8 mouse cellular contexts compared by ENCODE assay signal in the genomic region with DNA sequence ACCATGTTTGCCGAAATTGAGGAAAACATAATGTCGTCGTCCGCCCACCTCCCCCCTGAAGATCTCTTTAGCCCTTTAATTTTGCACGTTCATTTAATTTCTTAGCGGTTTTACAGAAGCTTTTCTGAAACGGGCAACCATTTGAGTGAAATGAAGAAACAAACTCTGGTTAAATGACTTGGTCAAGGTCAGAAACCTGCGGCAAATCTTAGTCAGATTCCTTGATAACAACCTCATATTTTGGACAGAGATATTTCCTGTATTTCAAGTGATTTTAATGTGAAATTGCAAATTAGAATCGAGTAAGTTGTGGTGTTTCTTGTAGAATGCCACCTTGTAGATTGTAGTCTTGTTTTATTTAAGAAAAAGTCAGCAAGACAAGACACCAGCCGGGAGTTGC. TPM values are rescaled to one million over a fixed set of nuclear protein-coding genes. Genes with fewer than 3 reads are reported as not detected.
DNase-seq lines count a peak whose midpoint lies in the region; ATAC-seq and TF ChIP-seq lines count a peak whose summit lies in the region.

No protein-coding gene starts in this region.

- H3ac ChIP-seq in myocyte (ENCODE audit: control insufficient read depth, insufficient read length), result peak overlapping the region; percentile 99

- no peak for DNase-seq in kidney, postnatal 25 days
- no peak for DNase-seq in embryonic facial prominence, embryonic 10.5 days (ENCODE audit: low spot score)
- no peak for DNase-seq in intestine, embryonic 14.5 days (ENCODE audit: low spot score)
- DNase-seq in ovary, postnatal 14 days (ENCODE audit: low spot score), result no peak
- no peak for DNase-seq in adrenal gland, adult 18-20 months (ENCODE audit: low spot score in 2 of 2)
- no peak for DNase-seq in embryo, embryonic 10.5 days (ENCODE audit: low spot score)

- peak overlapping the region; percentile 91 for H3K4me3 ChIP-seq in kidney, embryonic 16.5 days (ENCODE audit: low read length)
- peak overlapping the region; percentile 94 for H3K4me3 ChIP-seq in embryonic facial prominence, embryonic 10.5 days
- H3K4me3 ChIP-seq in intestine, embryonic 14.5 days (ENCODE audit: low read depth, low read length), result peak overlapping the region; percentile 97
- peak overlapping the region; percentile 89 for H3K4me3 ChIP-seq in myocyte

- peak overlapping the region; percentile 71 for H3K4me2 ChIP-seq in kidney, embryonic 16.5 days (replicated peaks; ENCODE audit: low read depth, low read length)
- H3K4me2 ChIP-seq in intestine, embryonic 14.5 days (ENCODE audit: low read length), result peak overlapping the region; percentile 87
- peak overlapping the region; percentile 96 for H3K4me2 ChIP-seq in myocyte (ENCODE audit: low read depth)

- 25% methylated on average over 10 of the region's 10 CpGs for WGBS in kidney, embryonic 16.5 days
- 42% methylated on average over 10 of the region's 10 CpGs for WGBS in embryonic facial prominence, embryonic 10.5 days
- 29% methylated on average over 10 of the region's 10 CpGs for WGBS in intestine, embryonic 14.5 days

- H3K9ac ChIP-seq in kidney, embryonic 16.5 days (replicated peaks; ENCODE audit: low read length), result peak overlapping the region; percentile 97
- H3K9ac ChIP-seq in intestine, embryonic 14.5 days (ENCODE audit: low read length), result peak overlapping the region; percentile 97

- peaks cover 49% of the 10 kb centered on the region for H3K79me2 ChIP-seq in myocyte (ENCODE audit: control insufficient read depth, insufficient read depth)

- H3K36me3 ChIP-seq in kidney, embryonic 16.5 days (ENCODE audit: insufficient read depth, low read length), result peaks cover 31% of the 10 kb centered on the region
- H3K36me3 ChIP-seq in embryonic facial prominence, embryonic 10.5 days (replicated peaks), result peaks cover 44% of the 10 kb centered on the region
- peaks cover 38% of the 10 kb centered on the region for H3K36me3 ChIP-seq in intestine, embryonic 14.5 days (ENCODE audit: control insufficient read depth, insufficient read depth, low read length)
- no peaks in the 10 kb centered on the region for H3K36me3 ChIP-seq in myocyte (ENCODE audit: control insufficient read depth, insufficient read depth)

- no peak overlapping the region for H3K27ac ChIP-seq in kidney, embryonic 16.5 days (ENCODE audit: low read length)
- peak overlapping the region; percentile 93 for H3K27ac ChIP-seq in embryonic facial prominence, embryonic 10.5 days (replicated peaks)
- H3K27ac ChIP-seq in intestine, embryonic 14.5 days (ENCODE audit: low read depth), result peak overlapping the region; percentile 69; the same call in 1 of the 2 replicates

- TF ChIP-seq POLR2A in myocyte (IDR thresholded peaks at IDR 0.05; ENCODE audit: insufficient read length, low read depth), result no peak

- peaks cover 11% of the 10 kb centered on the region; the same call in 1 of the 2 replicates for H3K27me3 ChIP-seq in kidney, embryonic 16.5 days (ENCODE audit: insufficient read depth, low read length)
- peaks cover 15% of the 10 kb centered on the region; the same call in 1 of the 2 replicates for H3K27me3 ChIP-seq in embryonic facial prominence, embryonic 10.5 days (replicated peaks; ENCODE audit: low read depth, poor library complexity, severe bottlenecking)
- 0 out of 2 replicates have a peak, but pooled peaks cover 3% of the 10 kb centered on the region for H3K27me3 ChIP-seq in intestine, embryonic 14.5 days (replicated peaks; ENCODE audit: control insufficient read depth, insufficient read depth, low read length)
- no peaks in the 10 kb centered on the region for H3K27me3 ChIP-seq in myocyte (ENCODE audit: control insufficient read depth, insufficient read depth, insufficient read length)

- peaks cover 10% of the 10 kb centered on the region for H3K4me1 ChIP-seq in kidney, embryonic 16.5 days (ENCODE audit: insufficient read depth, low read length)
- H3K4me1 ChIP-seq in embryonic facial prominence, embryonic 10.5 days, result peaks cover 9% of the 10 kb centered on the region
- peaks cover 8% of the 10 kb centered on the region for H3K4me1 ChIP-seq in intestine, embryonic 14.5 days (replicated peaks; ENCODE audit: control insufficient read depth, insufficient read depth, low read length)

- ATAC-seq in kidney, embryonic 16.5 days (ENCODE audit: low FRiP score, low TSS enrichment), result no peak
- ATAC-seq in intestine, embryonic 14.5 days (replicated peaks; ENCODE audit: low FRiP score, low TSS enrichment, low read depth), result no peak

- no peaks in the 10 kb centered on the region for H3K9me3 ChIP-seq in kidney, embryonic 16.5 days (ENCODE audit: low read length)
- no peaks in the 10 kb centered on the region for H3K9me3 ChIP-seq in embryonic facial prominence, embryonic 10.5 days
- no peaks in the 10 kb centered on the region for H3K9me3 ChIP-seq in intestine, embryonic 14.5 days (ENCODE audit: control insufficient read depth, low read length)

TF ChIP-seq in myocyte, 11 proteins besides CTCF, POLR2A, EP300 and RAD21:
- TF ChIP-seq USF1 (IDR thresholded peaks at IDR 0.05; ENCODE audit: low read depth) (no peak), E2F4 (IDR thresholded peaks at IDR 0.05; ENCODE audit: insufficient read depth) (no peak), REST (IDR thresholded peaks at IDR 0.05; ENCODE audit: insufficient read depth, insufficient read length) (no peak), MAX (IDR thresholded peaks at IDR 0.05; ENCODE audit: low read depth) (no peak), CEBPB (IDR thresholded peaks at IDR 0.05; ENCODE audit: insufficient read depth, poor library complexity, severe bottlenecking) (no peak), TCF3 (IDR thresholded peaks at IDR 0.05; ENCODE audit: insufficient read length, low read depth) (no peak), POLR2AphosphoS2 (IDR thresholded peaks at IDR 0.05; ENCODE audit: insufficient read length, low read depth) (no peak), TCF12 (IDR thresholded peaks at IDR 0.05; ENCODE audit: insufficient read depth, poor library complexity, severe bottlenecking) (no peak), SRF (IDR thresholded peaks at IDR 0.05; ENCODE audit: control insufficient read depth, insufficient read length, low read depth) (no peak)

RNA-seq across cellular contexts. Expression of a gene that starts 5.0 kb away (rescaled TPM):
- polyA plus RNA-seq in kidney, embryonic 16.5 days (2015; fragmentation: Nextera tagmentation; extraction: Ambion mirVana), result 133 and 139 TPM in 2 replicates
- 96.2 and 114 TPM in 2 replicates for polyA plus RNA-seq in embryonic facial prominence, embryonic 10.5 days (2016; fragmentation: Nextera tagmentation; extraction: Ambion mirVana)
- polyA plus RNA-seq in intestine, embryonic 14.5 days (2014; fragmentation: Nextera tagmentation; extraction: Ambion mirVana), result 97.9 and 117 TPM in 2 replicates
- polyA plus RNA-seq in myocyte (2012; fragmentation: generic; extraction: Trizol), result 36.8 TPM
- total RNA-seq in adrenal gland, adult 18-20 months (2021), result 10 to 100 TPM; 71.5 to 78.4 TPM

RNA-seq across cellular contexts. Expression of a gene that starts 13.5 kb away (rescaled TPM):
- 62.2 and 62.9 TPM in 2 replicates for polyA plus RNA-seq in kidney, embryonic 16.5 days (2015; fragmentation: Nextera tagmentation; extraction: Ambion mirVana)
- 72.6 and 76.9 TPM in 2 replicates for polyA plus RNA-seq in embryonic facial prominence, embryonic 10.5 days (2016; fragmentation: Nextera tagmentation; extraction: Ambion mirVana)
- 43.7 and 52.3 TPM in 2 replicates for polyA plus RNA-seq in intestine, embryonic 14.5 days (2014; fragmentation: Nextera tagmentation; extraction: Ambion mirVana)
- polyA plus RNA-seq in myocyte (2012; fragmentation: generic; extraction: Trizol), result 25.5 TPM
- 10 to 100 TPM; 27.8 to 29.3 TPM for total RNA-seq in adrenal gland, adult 18-20 months (2021)

RNA-seq across cellular contexts. Expression of a gene that starts 41.1 kb away (rescaled TPM):
- polyA plus RNA-seq in kidney, embryonic 16.5 days (2015; fragmentation: Nextera tagmentation; extraction: Ambion mirVana), result 29.7 and 34.4 TPM in 2 replicates
- 35.2 and 35.3 TPM in 2 replicates for polyA plus RNA-seq in embryonic facial prominence, embryonic 10.5 days (2016; fragmentation: Nextera tagmentation; extraction: Ambion mirVana)
- polyA plus RNA-seq in intestine, embryonic 14.5 days (2014; fragmentation: Nextera tagmentation; extraction: Ambion mirVana), result 22.3 and 22.8 TPM in 2 replicates
- 41.4 TPM for polyA plus RNA-seq in myocyte (2012; fragmentation: generic; extraction: Trizol)
- total RNA-seq in adrenal gland, adult 18-20 months (2021), result 10 to 100 TPM; 43.9 to 51.5 TPM
